Mouse (Mus musculus) intestine, embryonic 15.5 days (tissue): ENCODE results near the gene Gse1. TPM values are rescaled to one million over a fixed set of nuclear protein-coding genes. Genes with fewer than 3 reads are reported as not detected.
"Not testable (repeated sequence)": the region's sequence is repeated elsewhere in the genome, so short reads cannot be mapped to it uniquely, and the experiment has no call there.

Experiments
- ATAC-seq: fragments of 200-750 bp; cut with Nextera tagmentation; 2 replicates; pipeline ENCODE4 v1.8.0; 2017; ENCODE audit warnings: moderate TSS enrichment, moderate library complexity
- H3K27ac ChIP-seq: fragments of 300-500 bp; sonication (generic); 2 replicates; pipeline ENCODE4 v1.5.1; 2015; ENCODE audit warnings: mild to moderate bottlenecking, inconsistent platforms
- H3K27me3 ChIP-seq: fragments of 300-500 bp; sonication (generic); replicated peaks from 2 replicates; pipeline ENCODE4 v1.6.1; 2015; ENCODE audit warnings: inconsistent platforms
- H3K36me3 ChIP-seq: fragments of 300-500 bp; sonication (generic); 2 replicates; pipeline ENCODE4 v1.6.1; 2015; ENCODE audit warnings: inconsistent platforms
- H3K4me1 ChIP-seq: fragments of 300-500 bp; sonication (generic); replicated peaks from 2 replicates; pipeline ENCODE4 v1.6.1; 2015; ENCODE audit warnings: inconsistent platforms
- H3K4me2 ChIP-seq: fragments of 300-500 bp; sonication (generic); replicated peaks from 2 replicates; pipeline ENCODE4 v1.6.1; 2015; ENCODE audit warnings: mild to moderate bottlenecking, inconsistent platforms
- H3K4me3 ChIP-seq: fragments of 300-500 bp; sonication (generic); replicated peaks from 2 replicates; pipeline ENCODE4 v1.5.1; 2015; ENCODE audit warnings: inconsistent platforms
- H3K9ac ChIP-seq: fragments of 300-500 bp; sonication (generic); 2 replicates; pipeline ENCODE4 v1.6.1; 2015; ENCODE audit warnings: inconsistent platforms
- H3K9me3 ChIP-seq: fragments of 300-500 bp; sonication (generic); 2 replicates; pipeline ENCODE4 v1.6.1; 2016; ENCODE audit warnings: inconsistent platforms
- WGBS: fragments of 180-500 bp; shearing (Covaris S2); methylation state at CpG from one replicate; pipeline ENCODE4 v1.1.7; 2015; 5-methylcytosine and 5-hydroxymethylcytosine counted together
- polyA plus RNA-seq: library from polyadenylated mRNA; unstranded; fragments of >200 nt; fragmentation: Nextera tagmentation; extraction: Ambion mirVana; gene quantifications from 2 replicates; pipeline ENCODE4 v1.2.1, GENCODE M21; 2015

The Gse1 gene
- polyA plus RNA-seq, 1 experiment from 2014 or later: 7.9 TPM

- no peaks in the 10 kb centered on the region for H3K9me3 ChIP-seq
- no peak overlapping the region for H3K4me3 ChIP-seq
- H3K4me2 ChIP-seq: no peak overlapping the region
- no peak overlapping the region for H3K9ac ChIP-seq
- H3K27ac ChIP-seq: no peak overlapping the region
- no peaks in the 10 kb centered on the region for H3K36me3 ChIP-seq
- H3K27me3 ChIP-seq: no peaks in the 10 kb centered on the region
- 0 out of 2 replicates have a peak, but pooled peaks have one; percentile 5 for ATAC-seq
- WGBS: 54% methylated on average over 9 of the region's 9 CpGs
- peaks cover 18% of the 10 kb centered on the region for H3K4me1 ChIP-seq
These were observed 127.8 kb downstream of the Gse1 start for GRCm38 (mm10) chr8:120356067-120356466.

- no peak for ATAC-seq
- Histone ChIP-seq H3K27ac (no peak overlapping the region), H3K36me3 (no peaks in the 10 kb centered on the region), H3K27me3 (no peaks in the 10 kb centered on the region), H3K9ac (no peak overlapping the region), H3K4me1 (peaks cover 5% of the 10 kb centered on the region), H3K9me3 (no peaks in the 10 kb centered on the region), H3K4me3 (no peak overlapping the region), H3K4me2 (no peak overlapping the region)
- WGBS: 85% methylated on average over 6 of the region's 6 CpGs
These were observed 129.2 kb downstream of the Gse1 start for GRCm38 (mm10) chr8:120357504-120357903.

GRCm38 (mm10) chr8:120361301-120361700 lies 133.0 kb downstream of the Gse1 start:
- Histone ChIP-seq H3K9me3 (no peaks in the 10 kb centered on the region), H3K4me2 (no peak overlapping the region), H3K36me3 (no peaks in the 10 kb centered on the region), H3K27ac (no peak overlapping the region), H3K9ac (no peak overlapping the region), H3K4me1 (peaks cover 19% of the 10 kb centered on the region), H3K4me3 (no peak overlapping the region), H3K27me3 (no peaks in the 10 kb centered on the region)
- WGBS: 80% methylated on average over 8 of the region's 8 CpGs
- no peak for ATAC-seq

- peak; percentile 21 for ATAC-seq
These were observed 135.4 kb downstream of the Gse1 start for GRCm38 (mm10) chr8:120363552-120364071.

GRCm38 (mm10) chr8:120364093-120364725 lies 136.0 kb downstream of the Gse1 start:
- Histone ChIP-seq H3K9me3 (no peaks in the 10 kb centered on the region), H3K27me3 (no peaks in the 10 kb centered on the region), H3K4me3 (no peak overlapping the region), H3K4me2 (no peak overlapping the region), H3K27ac (peak overlapping the region; percentile 42; the same call in 1 of the 2 replicates), H3K4me1 (peaks cover 46% of the 10 kb centered on the region), H3K9ac (no peak overlapping the region), H3K36me3 (no peaks in the 10 kb centered on the region)
- WGBS: 38% methylated on average over 7 of the region's 7 CpGs
- 0 out of 2 replicates have a peak, but pooled peaks have one; percentile 0 for ATAC-seq

More at GRCm38 (mm10) chr8:120363552-120364071, 135.4 kb downstream of the Gse1 start:
- no peak overlapping the region for H3K4me2 ChIP-seq
- H3K27ac ChIP-seq: peak overlapping the region; percentile 42; the same call in 1 of the 2 replicates
- H3K36me3 ChIP-seq: no peaks in the 10 kb centered on the region
- H3K27me3 ChIP-seq: no peaks in the 10 kb centered on the region
- H3K9me3 ChIP-seq: no peaks in the 10 kb centered on the region
- 47% methylated on average over 10 of the region's 10 CpGs for WGBS
- H3K9ac ChIP-seq: no peak overlapping the region
- peaks cover 40% of the 10 kb centered on the region for H3K4me1 ChIP-seq
- H3K4me3 ChIP-seq: no peak overlapping the region

- Histone ChIP-seq H3K9me3 (no peaks in the 10 kb centered on the region), H3K4me2 (no peak overlapping the region), H3K27me3 (no peaks in the 10 kb centered on the region), H3K4me1 (peaks cover 60% of the 10 kb centered on the region), H3K27ac (no peak overlapping the region), H3K9ac (no peak overlapping the region), H3K4me3 (no peak overlapping the region), H3K36me3 (no peaks in the 10 kb centered on the region)
- 77% methylated on average over 6 of the region's 6 CpGs for WGBS
- ATAC-seq: peak; percentile 14
These were observed 138.6 kb downstream of the Gse1 start for GRCm38 (mm10) chr8:120366840-120367239.

GRCm38 (mm10) chr8:120368191-120368590 lies 139.9 kb downstream of the Gse1 start:
- not testable (repeated sequence) for H3K9me3 ChIP-seq, H3K4me3 ChIP-seq, H3K4me2 ChIP-seq, H3K36me3 ChIP-seq, H3K9ac ChIP-seq, ATAC-seq, H3K27me3 ChIP-seq
- 70% methylated on average over 1 of the region's 1 CpGs for WGBS
- Histone ChIP-seq H3K4me1 (peaks cover 66% of the 10 kb centered on the region), H3K27ac (peak overlapping the region; percentile 72; the same call in 1 of the 2 replicates)

- WGBS: 25% methylated on average over 11 of the region's 11 CpGs
- Histone ChIP-seq H3K4me2 (peak overlapping the region; percentile 20; the same call in 1 of the 2 replicates), H3K36me3 (no peaks in the 10 kb centered on the region), H3K9me3 (no peaks in the 10 kb centered on the region), H3K27ac (peak overlapping the region; percentile 72), H3K9ac (peak overlapping the region; percentile 2; the same call in 1 of the 2 replicates), H3K4me3 (no peak overlapping the region), H3K27me3 (no peaks in the 10 kb centered on the region), H3K4me1 (peaks cover 68% of the 10 kb centered on the region)
- peak; percentile 82 for ATAC-seq
These were observed 140.8 kb downstream of the Gse1 start for GRCm38 (mm10) chr8:120368814-120369649.

GRCm38 (mm10) chr8:120369956-120370355 lies 141.7 kb downstream of the Gse1 start:
- WGBS: 61% methylated on average over 7 of the region's 7 CpGs
- no peaks in the 10 kb centered on the region for H3K27me3 ChIP-seq
- no peak overlapping the region for H3K9ac ChIP-seq
- H3K27ac ChIP-seq: no peak overlapping the region
- no peaks in the 10 kb centered on the region for H3K9me3 ChIP-seq
- no peaks in the 10 kb centered on the region for H3K36me3 ChIP-seq
- ATAC-seq: no peak
- peaks cover 73% of the 10 kb centered on the region for H3K4me1 ChIP-seq
- no peak overlapping the region for H3K4me3 ChIP-seq
- H3K4me2 ChIP-seq: no peak overlapping the region

GRCm38 (mm10) chr8:120370461-120370860 lies 142.2 kb downstream of the Gse1 start:
- WGBS: 76% methylated on average over 4 of the region's 4 CpGs
- H3K9ac ChIP-seq: no peak overlapping the region
- H3K27me3 ChIP-seq: no peaks in the 10 kb centered on the region
- H3K4me2 ChIP-seq: no peak overlapping the region
- H3K4me3 ChIP-seq: no peak overlapping the region
- H3K9me3 ChIP-seq: no peaks in the 10 kb centered on the region
- H3K36me3 ChIP-seq: no peaks in the 10 kb centered on the region
- H3K4me1 ChIP-seq: peaks cover 74% of the 10 kb centered on the region
- H3K27ac ChIP-seq: no peak overlapping the region
- ATAC-seq: no peak

GRCm38 (mm10) chr8:120371146-120371545 lies 142.9 kb downstream of the Gse1 start:
- peaks cover 72% of the 10 kb centered on the region for H3K4me1 ChIP-seq
- no peak for ATAC-seq
- H3K4me2 ChIP-seq: no peak overlapping the region
- no peaks in the 10 kb centered on the region for H3K36me3 ChIP-seq
- no peak overlapping the region for H3K27ac ChIP-seq
- H3K9me3 ChIP-seq: no peaks in the 10 kb centered on the region
- no peak overlapping the region for H3K9ac ChIP-seq
- WGBS: 80% methylated on average over 5 of the region's 5 CpGs
- H3K4me3 ChIP-seq: no peak overlapping the region
- no peaks in the 10 kb centered on the region for H3K27me3 ChIP-seq

- peak; percentile 39; the same call in 1 of the 2 replicates for ATAC-seq
- 64% methylated on average over 8 of the region's 8 CpGs for WGBS
- Histone ChIP-seq H3K27ac (0 out of 2 replicates have a peak overlapping the region, but pooled peaks have one; percentile 6), H3K4me2 (no peak overlapping the region), H3K27me3 (no peaks in the 10 kb centered on the region), H3K9ac (no peak overlapping the region), H3K4me1 (peaks cover 70% of the 10 kb centered on the region), H3K9me3 (no peaks in the 10 kb centered on the region), H3K4me3 (no peak overlapping the region), H3K36me3 (no peaks in the 10 kb centered on the region)
These were observed 143.6 kb downstream of the Gse1 start for GRCm38 (mm10) chr8:120371725-120372457.
